Mouse (Mus musculus): Measurements from ENCODE around the gene Gdf5. TPM values are rescaled to one million over a fixed set of nuclear protein-coding genes. Genes with fewer than 3 reads are reported as not detected.
"Not testable (repeated sequence)": the region's sequence is repeated elsewhere in the genome, so short reads cannot be mapped to it uniquely, and the experiment has no call there.

Gene Gdf5
- polyA plus RNA-seq, 1 experiment from 2014 or later, result 0.33 TPM

- not testable (repeated sequence) for H3K27ac ChIP-seq (ENCODE audit: low read length); H3K4me1 ChIP-seq (replicated peaks; ENCODE audit: control insufficient read depth, insufficient read depth, low read length); H3K4me2 ChIP-seq (ENCODE audit: low read depth, low read length); H3K9me3 ChIP-seq (ENCODE audit: control insufficient read depth, low read length); H3K36me3 ChIP-seq (ENCODE audit: control insufficient read depth, insufficient read depth, low read length); ATAC-seq (ENCODE audit: low read depth); H3K27me3 ChIP-seq (ENCODE audit: control insufficient read depth, insufficient read depth, low read depth, low read length); H3K4me3 ChIP-seq (ENCODE audit: low read length); H3K9ac ChIP-seq (ENCODE audit: low read length)
- WGBS, result 94% methylated on average over 6 of the region's 6 CpGs
Observed at GRCm38 (mm10) chr2:155925213-155925612, 20.0 kb downstream of the Gdf5 start.

GRCm38 (mm10) chr2:155923143-155923542 is 22.0 kb downstream of the Gdf5 start:
- Histone ChIP-seq H3K9ac (ENCODE audit: low read length) (no peak overlapping the region), H3K4me1 (replicated peaks; ENCODE audit: control insufficient read depth, insufficient read depth, low read length) (no peaks in the 10 kb centered on the region), H3K4me3 (ENCODE audit: low read length) (no peak overlapping the region), H3K4me2 (ENCODE audit: low read depth, low read length) (no peak overlapping the region), H3K27me3 (ENCODE audit: control insufficient read depth, insufficient read depth, low read depth, low read length) (no peaks in the 10 kb centered on the region), H3K27ac (ENCODE audit: low read length) (no peak overlapping the region), H3K9me3 (ENCODE audit: control insufficient read depth, low read length) (no peaks in the 10 kb centered on the region), H3K36me3 (ENCODE audit: control insufficient read depth, insufficient read depth, low read length) (peaks cover 5% of the 10 kb centered on the region; the same call in 1 of the 2 replicates)
- ATAC-seq (ENCODE audit: low read depth), result no peak
- 93% methylated on average over 7 of the region's 7 CpGs for WGBS

GRCm38 (mm10) chr2:155914684-155915083 is 30.5 kb downstream of the Gdf5 start:
- H3K27ac ChIP-seq (ENCODE audit: low read length), result no peak overlapping the region
- no peak overlapping the region for H3K4me3 ChIP-seq (ENCODE audit: low read length)
- peaks cover 5% of the 10 kb centered on the region for H3K36me3 ChIP-seq (ENCODE audit: control insufficient read depth, insufficient read depth, low read length)
- H3K4me1 ChIP-seq (replicated peaks; ENCODE audit: control insufficient read depth, insufficient read depth, low read length), result no peaks in the 10 kb centered on the region
- ATAC-seq (ENCODE audit: low read depth), result no peak
- no peaks in the 10 kb centered on the region for H3K9me3 ChIP-seq (ENCODE audit: control insufficient read depth, low read length)
- WGBS, result 93% methylated on average over 6 of the region's 6 CpGs
- no peaks in the 10 kb centered on the region for H3K27me3 ChIP-seq (ENCODE audit: control insufficient read depth, insufficient read depth, low read depth, low read length)
- H3K4me2 ChIP-seq (ENCODE audit: low read depth, low read length), result no peak overlapping the region
- H3K9ac ChIP-seq (ENCODE audit: low read length), result no peak overlapping the region

GRCm38 (mm10) chr2:155903632-155904008 is 41.5 kb downstream of the Gdf5 start:
- ATAC-seq (ENCODE audit: low read depth), result no peak
- no peak overlapping the region for H3K27ac ChIP-seq (ENCODE audit: low read length)
- H3K4me1 ChIP-seq (replicated peaks; ENCODE audit: control insufficient read depth, insufficient read depth, low read length), result no peaks in the 10 kb centered on the region
- no peaks in the 10 kb centered on the region for H3K9me3 ChIP-seq (ENCODE audit: control insufficient read depth, low read length)
- peaks cover 6% of the 10 kb centered on the region; the same call in 1 of the 2 replicates for H3K36me3 ChIP-seq (ENCODE audit: control insufficient read depth, insufficient read depth, low read length)
- H3K9ac ChIP-seq (ENCODE audit: low read length), result no peak overlapping the region
- no peak overlapping the region for H3K4me3 ChIP-seq (ENCODE audit: low read length)
- no peaks in the 10 kb centered on the region for H3K27me3 ChIP-seq (ENCODE audit: control insufficient read depth, insufficient read depth, low read depth, low read length)
- WGBS, result 91% methylated on average over 6 of the region's 6 CpGs
- H3K4me2 ChIP-seq (ENCODE audit: low read depth, low read length), result no peak overlapping the region

GRCm38 (mm10) chr2:155902989-155903631 is 42.1 kb downstream of the Gdf5 start:
- Histone ChIP-seq H3K4me3 (ENCODE audit: low read length) (no peak overlapping the region), H3K27ac (ENCODE audit: low read length) (no peak overlapping the region), H3K9ac (ENCODE audit: low read length) (no peak overlapping the region), H3K27me3 (ENCODE audit: control insufficient read depth, insufficient read depth, low read depth, low read length) (no peaks in the 10 kb centered on the region), H3K4me1 (replicated peaks; ENCODE audit: control insufficient read depth, insufficient read depth, low read length) (no peaks in the 10 kb centered on the region), H3K36me3 (ENCODE audit: control insufficient read depth, insufficient read depth, low read length) (peaks cover 6% of the 10 kb centered on the region; the same call in 1 of the 2 replicates), H3K4me2 (ENCODE audit: low read depth, low read length) (no peak overlapping the region), H3K9me3 (ENCODE audit: control insufficient read depth, low read length) (no peaks in the 10 kb centered on the region)
- WGBS, result 82% methylated on average over 16 of the region's 16 CpGs
- ATAC-seq (ENCODE audit: low read depth), result no peak

GRCm38 (mm10) chr2:155895046-155895735 is 50.0 kb downstream of the Gdf5 start:
- no peaks in the 10 kb centered on the region for H3K9me3 ChIP-seq (ENCODE audit: control insufficient read depth, low read length)
- H3K27me3 ChIP-seq (ENCODE audit: control insufficient read depth, insufficient read depth, low read depth, low read length), result no peaks in the 10 kb centered on the region
- H3K9ac ChIP-seq (ENCODE audit: low read length), result no peak overlapping the region
- no peak for ATAC-seq (ENCODE audit: low read depth)
- H3K4me1 ChIP-seq (replicated peaks; ENCODE audit: control insufficient read depth, insufficient read depth, low read length), result no peaks in the 10 kb centered on the region; the same call in 1 of the 2 replicates
- no peak overlapping the region for H3K4me2 ChIP-seq (ENCODE audit: low read depth, low read length)
- H3K27ac ChIP-seq (ENCODE audit: low read length), result no peak overlapping the region
- 60% methylated on average over 16 of the region's 16 CpGs for WGBS
- no peak overlapping the region for H3K4me3 ChIP-seq (ENCODE audit: low read length)
- peaks cover 2% of the 10 kb centered on the region; the same call in 1 of the 2 replicates for H3K36me3 ChIP-seq (ENCODE audit: control insufficient read depth, insufficient read depth, low read length)

- no peak overlapping the region for H3K27ac ChIP-seq (ENCODE audit: low read length)
- ATAC-seq (ENCODE audit: low read depth), result no peak
- no peak overlapping the region for H3K4me2 ChIP-seq (ENCODE audit: low read depth, low read length)
Observed at GRCm38 (mm10) chr2:155894307-155895045, 50.7 kb downstream of the Gdf5 start.

More at GRCm38 (mm10) chr2:155894307-155895045, 50.7 kb downstream of the Gdf5 start:
- no peaks in the 10 kb centered on the region for H3K9me3 ChIP-seq (ENCODE audit: control insufficient read depth, low read length)
- no peaks in the 10 kb centered on the region; the same call in 1 of the 2 replicates for H3K4me1 ChIP-seq (replicated peaks; ENCODE audit: control insufficient read depth, insufficient read depth, low read length)
- 69% methylated on average over 13 of the region's 13 CpGs for WGBS
- no peaks in the 10 kb centered on the region for H3K27me3 ChIP-seq (ENCODE audit: control insufficient read depth, insufficient read depth, low read depth, low read length)
- H3K36me3 ChIP-seq (ENCODE audit: control insufficient read depth, insufficient read depth, low read length), result peaks cover 2% of the 10 kb centered on the region; the same call in 1 of the 2 replicates
- no peak overlapping the region for H3K4me3 ChIP-seq (ENCODE audit: low read length)
- no peak overlapping the region for H3K9ac ChIP-seq (ENCODE audit: low read length)

All from lung, embryonic 16.5 days (tissue).